Mouse (Mus musculus) heart, embryonic 12.5 days (tissue): Measurements from ENCODE around the gene Mon1a. TPM values are rescaled to one million over a fixed set of nuclear protein-coding genes. Genes with fewer than 3 reads are reported as not detected.

ENCODE experiments used
- ATAC-seq: fragments of 200-750 bp; cut with Nextera tagmentation; 2 replicates; pipeline ENCODE4 v1.8.0; 2017; ENCODE audit warnings: moderate TSS enrichment, moderate library complexity; ENCODE audit not compliant: insufficient number of reproducible peaks, low FRiP score
- H3K27ac ChIP-seq: fragments of 300-500 bp; sonication (generic); 2 replicates; pipeline ENCODE4 v1.5.1; 2016; ENCODE audit warnings: mild to moderate bottlenecking, moderate library complexity; ENCODE audit not compliant: poor library complexity, severe bottlenecking
- H3K27me3 ChIP-seq: fragments of 300-500 bp; sonication (generic); replicated peaks from 2 replicates; pipeline ENCODE4 v1.6.1; 2016; ENCODE audit warnings: mild to moderate bottlenecking, moderate library complexity
- H3K36me3 ChIP-seq: fragments of 300-500 bp; sonication (generic); 2 replicates; pipeline ENCODE4 v1.6.1; 2016; ENCODE audit warnings: mild to moderate bottlenecking, moderate library complexity
- H3K4me1 ChIP-seq: fragments of 300-500 bp; sonication (generic); replicated peaks from 2 replicates; pipeline ENCODE4 v1.6.1; 2016; ENCODE audit warnings: mild to moderate bottlenecking
- H3K4me2 ChIP-seq: fragments of 300-500 bp; sonication (generic); 2 replicates; pipeline ENCODE4 v1.6.1; 2016; ENCODE audit warnings: mild to moderate bottlenecking, moderate library complexity
- H3K4me3 ChIP-seq: fragments of 300-500 bp; sonication (generic); 2 replicates; pipeline ENCODE4 v1.5.1; 2016; ENCODE audit warnings: mild to moderate bottlenecking
- H3K9ac ChIP-seq: fragments of 300-500 bp; sonication (generic); 2 replicates; pipeline ENCODE4 v1.6.1; 2016; ENCODE audit warnings: mild to moderate bottlenecking, moderate library complexity
- H3K9me3 ChIP-seq: fragments of 300-500 bp; sonication (generic); replicated peaks from 2 replicates; pipeline ENCODE4 v1.6.1; 2016; ENCODE audit warnings: mild to moderate bottlenecking, moderate library complexity
- WGBS: fragments of 180-500 bp; shearing (Covaris S2); methylation state at CpG from one replicate; pipeline ENCODE4 v1.1.7; 2016; 5-methylcytosine and 5-hydroxymethylcytosine counted together
- polyA plus RNA-seq: library from polyadenylated mRNA; unstranded; fragments of >200 nt; fragmentation: Nextera tagmentation; extraction: Ambion mirVana; gene quantifications from 2 replicates; pipeline ENCODE4 v1.2.1, GENCODE M21; 2016

Mon1a gene
- 9.3 and 9.9 TPM in 2 replicates for polyA plus RNA-seq

DNA sequence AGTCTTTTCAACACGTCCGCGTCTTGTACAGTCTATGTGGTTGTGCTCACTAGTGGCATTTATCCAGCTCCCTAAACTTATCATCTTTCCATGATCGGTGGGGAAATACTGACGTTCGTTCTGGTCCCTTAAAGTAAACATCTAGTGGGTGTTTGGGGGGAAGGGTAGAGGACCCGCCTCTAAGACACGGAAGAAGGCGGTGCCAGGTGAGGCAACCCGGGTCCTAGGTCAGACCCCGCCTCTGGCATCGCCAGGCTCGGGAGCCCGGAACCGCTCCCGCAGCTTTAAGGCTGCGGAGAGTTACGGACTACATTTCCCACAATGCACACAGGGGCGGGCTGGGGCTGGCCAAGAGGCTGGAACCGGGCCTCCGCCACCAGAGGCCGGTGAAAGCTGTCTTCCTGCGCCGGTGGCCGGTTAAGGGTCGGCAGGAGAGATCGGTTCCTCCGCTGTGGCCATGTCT lies at the start of gene Mon1a:
TSS of gene Mon1a (plus strand) at position 348 of the 463 bp plus-strand sequence.
- peaks cover 6% of the 10 kb centered on the region; the same call in 1 of the 2 replicates for H3K27me3 ChIP-seq
- peak within 1 kb of the TSS; percentile 85 for H3K9ac ChIP-seq
- no peaks in the 10 kb centered on the region for H3K36me3 ChIP-seq
- peak within 1 kb of the TSS; percentile 60; the same call in 1 of the 2 replicates for H3K27ac ChIP-seq
- no peaks in the 10 kb centered on the region for H3K9me3 ChIP-seq
- peak within 1 kb of the TSS; percentile 86 for H3K4me3 ChIP-seq
- WGBS: under 1% methylated on average over 28 of the region's 28 CpGs
- peak within 1 kb of the TSS; percentile 90 for H3K4me2 ChIP-seq
- ATAC-seq: peak; percentile 98
- H3K4me1 ChIP-seq: peaks cover 18% of the 10 kb centered on the region

DNA sequence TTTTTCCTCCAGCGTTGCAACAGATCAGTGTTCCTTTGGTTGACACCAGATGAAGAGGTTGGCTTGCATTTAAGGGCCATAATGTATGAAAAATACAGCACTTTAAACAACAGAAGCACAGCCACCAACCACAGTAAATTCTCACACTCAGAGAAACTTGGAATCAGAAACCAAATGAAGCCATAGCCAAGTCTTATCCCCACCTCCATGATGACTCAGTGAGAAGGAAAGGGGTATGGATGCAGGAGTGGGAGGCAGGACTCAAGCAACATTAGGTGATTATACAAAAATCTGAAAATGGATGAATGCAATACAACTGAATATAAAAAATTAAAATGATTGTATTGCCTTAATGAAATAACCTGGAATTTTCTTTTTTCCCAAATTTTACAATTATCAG lies 49.1 kb upstream of the Mon1a start:
- Histone ChIP-seq H3K36me3 (peaks cover 28% of the 10 kb centered on the region), H3K4me3 (no peak overlapping the region), H3K9ac (no peak overlapping the region), H3K4me1 (no peaks in the 10 kb centered on the region), H3K27ac (no peak overlapping the region), H3K9me3 (no peaks in the 10 kb centered on the region), H3K27me3 (no peaks in the 10 kb centered on the region), H3K4me2 (no peak overlapping the region)
- no peak for ATAC-seq
- whole genome bisulfite sequencing: 100% methylated on average over 1 of the region's 1 CpGs

DNA sequence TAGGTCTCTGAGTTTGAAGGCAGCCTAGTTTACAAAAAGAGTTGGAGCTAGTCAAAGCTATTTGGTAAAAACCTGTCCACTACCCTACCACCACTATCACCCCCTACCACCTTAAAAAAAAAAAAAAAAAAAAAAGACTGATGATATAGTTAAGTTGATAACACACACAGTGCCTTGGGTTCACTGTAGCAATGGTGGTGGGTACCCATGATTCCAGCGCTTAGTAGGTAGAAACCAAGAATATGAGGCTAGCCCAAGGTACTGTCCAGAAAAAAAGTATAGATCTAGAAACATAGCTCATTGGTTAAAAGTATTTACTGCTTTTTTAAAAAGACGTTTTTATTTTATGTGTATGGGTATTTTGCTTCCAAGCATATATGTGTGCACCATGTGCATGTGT lies 45.2 kb upstream of the Mon1a start:
- Histone ChIP-seq H3K9me3 (no peaks in the 10 kb centered on the region), H3K4me1 (no peaks in the 10 kb centered on the region), H3K27ac (no peak overlapping the region), H3K27me3 (no peaks in the 10 kb centered on the region), H3K9ac (no peak overlapping the region), H3K36me3 (peaks cover 43% of the 10 kb centered on the region), H3K4me2 (no peak overlapping the region), H3K4me3 (no peak overlapping the region)
- 91% methylated on average over 2 of the region's 2 CpGs for WGBS
- ATAC-seq: no peak

- H3K9ac ChIP-seq: no peak overlapping the region
- H3K4me3 ChIP-seq: no peak overlapping the region
- ATAC-seq: no peak
- no peak overlapping the region for H3K27ac ChIP-seq
- WGBS: 94% methylated on average over 7 of the region's 7 CpGs
- H3K4me2 ChIP-seq: no peak overlapping the region
- peaks cover 52% of the 10 kb centered on the region for H3K36me3 ChIP-seq
- no peaks in the 10 kb centered on the region for H3K27me3 ChIP-seq
- H3K9me3 ChIP-seq: no peaks in the 10 kb centered on the region
- H3K4me1 ChIP-seq: no peaks in the 10 kb centered on the region
Measured at GRCm38 (mm10) chr9:107848922-107849321, 39.0 kb upstream of the Mon1a start.

DNA sequence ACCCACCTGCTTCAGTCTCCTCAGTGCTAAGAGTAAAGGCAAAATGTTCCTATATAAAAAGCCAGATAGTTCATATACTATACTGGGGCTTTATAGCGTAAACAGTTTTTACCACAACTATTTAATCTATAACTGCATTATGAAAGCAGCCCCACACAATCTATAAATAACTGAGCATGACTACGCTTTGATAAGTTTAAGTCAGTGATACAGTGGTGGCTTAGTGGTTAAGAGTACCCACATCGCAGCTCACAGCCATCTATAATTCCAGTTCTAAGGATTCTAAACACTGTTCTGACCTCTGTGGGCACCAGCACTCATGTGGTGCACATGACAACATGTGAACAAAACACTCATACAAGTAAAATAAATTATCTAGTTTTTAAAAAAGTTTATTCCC lies 29.6 kb upstream of the Mon1a start:
- Histone ChIP-seq H3K27me3 (no peaks in the 10 kb centered on the region), H3K4me2 (no peak overlapping the region), H3K9me3 (no peaks in the 10 kb centered on the region), H3K9ac (no peak overlapping the region), H3K27ac (no peak overlapping the region), H3K4me1 (no peaks in the 10 kb centered on the region; the same call in 1 of the 2 replicates), H3K36me3 (peaks cover 31% of the 10 kb centered on the region), H3K4me3 (no peak overlapping the region)
- ATAC-seq: no peak
- WGBS: 89% methylated on average over 3 of the region's 3 CpGs

- H3K27me3 ChIP-seq: no peaks in the 10 kb centered on the region
- H3K4me1 ChIP-seq: 0 out of 2 replicates have a peak, but pooled peaks cover 2% of the 10 kb centered on the region
- WGBS: 57% methylated on average over 1 of the region's 1 CpGs
- H3K27ac ChIP-seq: no peak overlapping the region
- H3K36me3 ChIP-seq: peaks cover 17% of the 10 kb centered on the region
- H3K9me3 ChIP-seq: no peaks in the 10 kb centered on the region
- no peak overlapping the region for H3K4me2 ChIP-seq
- ATAC-seq: no peak
- H3K4me3 ChIP-seq: no peak overlapping the region
- no peak overlapping the region for H3K9ac ChIP-seq
Measured at GRCm38 (mm10) chr9:107864493-107864892, 23.5 kb upstream of the Mon1a start.

- Histone ChIP-seq H3K9ac (no peak overlapping the region), H3K27me3 (no peaks in the 10 kb centered on the region), H3K36me3 (peaks cover 15% of the 10 kb centered on the region), H3K4me3 (no peak overlapping the region), H3K9me3 (no peaks in the 10 kb centered on the region), H3K4me2 (no peak overlapping the region), H3K27ac (no peak overlapping the region), H3K4me1 (peaks cover 5% of the 10 kb centered on the region)
- no peak for ATAC-seq
- WGBS: 94% methylated on average over 2 of the region's 2 CpGs
Measured at GRCm38 (mm10) chr9:107866081-107866480, 21.9 kb upstream of the Mon1a start.

GRCm38 (mm10) chr9:107872350-107873098 lies 15.4 kb upstream of the Mon1a start:
- peak overlapping the region; percentile 97 for H3K27ac ChIP-seq
- peaks cover 15% of the 10 kb centered on the region for H3K4me1 ChIP-seq
- ATAC-seq: peak; percentile 99
- no peaks in the 10 kb centered on the region for H3K9me3 ChIP-seq
- 0 out of 2 replicates have a peak, but pooled peaks cover 3% of the 10 kb centered on the region for H3K27me3 ChIP-seq
- peak overlapping the region; percentile 97 for H3K4me3 ChIP-seq
- peaks cover 4% of the 10 kb centered on the region for H3K36me3 ChIP-seq
- WGBS: under 1% methylated on average over 80 of the region's 80 CpGs
- peak overlapping the region; percentile 91 for H3K4me2 ChIP-seq
- H3K9ac ChIP-seq: peak overlapping the region; percentile 97

DNA sequence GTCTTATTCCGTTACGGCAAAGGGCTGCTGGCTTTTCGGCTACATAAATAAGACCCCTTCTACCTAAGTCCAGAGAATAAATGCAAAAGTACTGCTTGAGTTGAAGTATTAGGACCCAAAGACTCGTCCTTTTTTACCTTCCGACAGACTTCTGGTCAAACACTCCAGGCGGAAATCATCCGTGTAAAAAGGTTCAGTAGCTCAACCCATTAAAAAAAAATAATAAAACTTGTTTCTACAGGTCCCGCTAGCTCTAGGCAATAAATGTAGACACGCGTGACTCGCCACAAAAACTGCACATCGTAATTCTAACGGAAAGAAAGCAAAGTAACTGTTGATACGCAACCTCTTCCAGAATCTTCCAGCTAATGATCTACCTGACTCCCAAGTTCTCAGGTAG lies 14.8 kb upstream of the Mon1a start, which contains the start of gene Rbm6:
TSS of gene Rbm6 (minus strand) at position 101 of the 400 bp plus-strand sequence.
- H3K4me1 ChIP-seq: peaks cover 15% of the 10 kb centered on the region
- H3K27me3 ChIP-seq: 0 out of 2 replicates have a peak, but pooled peaks cover 4% of the 10 kb centered on the region
- H3K4me3 ChIP-seq: peak within 1 kb of the TSS; percentile 97
- peak within 1 kb of the TSS; percentile 91 for H3K4me2 ChIP-seq
- peak within 1 kb of the TSS; percentile 97 for H3K27ac ChIP-seq
- H3K9me3 ChIP-seq: no peaks in the 10 kb centered on the region
- ATAC-seq: no peak
- 9% methylated on average over 14 of the region's 14 CpGs for WGBS
- 0 out of 2 replicates have a peak, but pooled peaks cover 2% of the 10 kb centered on the region for H3K36me3 ChIP-seq
- peak within 1 kb of the TSS; percentile 97 for H3K9ac ChIP-seq

DNA sequence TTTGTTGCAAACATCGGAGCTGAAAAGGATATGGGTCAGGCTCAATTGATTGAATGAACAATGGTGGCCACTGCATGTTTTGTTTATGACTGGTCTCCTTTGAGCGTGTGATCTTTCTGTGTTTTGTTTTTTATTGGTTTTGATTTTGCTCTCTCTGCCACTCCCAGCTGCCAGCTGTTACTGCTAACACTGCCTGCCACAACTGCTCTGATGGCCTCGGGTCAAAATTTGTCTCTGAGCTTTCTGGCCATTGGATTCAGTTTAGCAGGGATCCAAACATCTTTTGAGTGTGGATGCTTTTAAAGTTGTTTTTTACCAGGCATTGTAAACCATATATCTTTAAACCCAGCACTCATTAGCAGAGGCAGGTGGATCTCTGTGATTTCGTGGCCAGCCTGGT lies 7.5 kb upstream of the Mon1a start:
- Histone ChIP-seq H3K4me2 (no peak overlapping the region), H3K9ac (no peak overlapping the region), H3K27me3 (peaks cover 4% of the 10 kb centered on the region; the same call in 1 of the 2 replicates), H3K27ac (no peak overlapping the region), H3K9me3 (no peaks in the 10 kb centered on the region), H3K36me3 (no peaks in the 10 kb centered on the region), H3K4me1 (no peaks in the 10 kb centered on the region), H3K4me3 (no peak overlapping the region)
- ATAC-seq: no peak
- 73% methylated on average over 4 of the region's 4 CpGs for WGBS

- Histone ChIP-seq H3K4me2 (peak overlapping the region; percentile 90), H3K9ac (peak overlapping the region; percentile 85), H3K9me3 (no peaks in the 10 kb centered on the region), H3K27me3 (peaks cover 6% of the 10 kb centered on the region; the same call in 1 of the 2 replicates), H3K36me3 (no peaks in the 10 kb centered on the region), H3K27ac (peak overlapping the region; percentile 60; the same call in 1 of the 2 replicates), H3K4me3 (peak overlapping the region; percentile 86), H3K4me1 (peaks cover 18% of the 10 kb centered on the region)
- 2% methylated on average over 18 of the region's 18 CpGs for WGBS
- peak; percentile 69 for ATAC-seq
Measured at GRCm38 (mm10) chr9:107888267-107888850, 408 bp downstream of the Mon1a start.
